Mouse (Mus musculus) C2C12 (cell line): ENCODE measurements around the gene Ssu2.

ENCODE experiments used
- CEBPB ChIP-seq: IDR thresholded peaks from one replicate; pipeline ENCODE4 v1.6.1; 2011; ENCODE audit warnings: low read depth, mild to moderate bottlenecking, control low read depth, moderate library complexity
- CTCF ChIP-seq: IDR thresholded peaks from one replicate; pipeline ENCODE4 v1.5.1; 2011; ENCODE audit not compliant: control insufficient read depth, insufficient read depth, insufficient read length
- MAX ChIP-seq: IDR thresholded peaks from one replicate; pipeline ENCODE4 v1.6.1; 2011; ENCODE audit warnings: mild to moderate bottlenecking, control low read depth
- MYOG ChIP-seq: IDR thresholded peaks from one replicate; pipeline ENCODE4 v1.6.1; 2011; ENCODE audit not compliant: control insufficient read depth, insufficient read length; ENCODE audit errors: extremely low read depth

GRCm38 (mm10) chr6:112396352-112396751, 8.5 kb upstream of the Ssu2 start:
- TF ChIP-seq MYOG (no peak), CTCF (no peak), CEBPB (no peak), MAX (no peak)
